Mouse (Mus musculus): Measurements from ENCODE around the gene Cdc42ep4. TPM values are rescaled to one million over a fixed set of nuclear protein-coding genes. Genes with fewer than 3 reads are reported as not detected.

Cdc42ep4 gene
- polyA plus RNA-seq (2012; rRNA removed), result 7.7 and 8.9 TPM in 2 replicates

GRCm38 (mm10) chr11:113751484-113752084 lies at the start of gene Cdc42ep4:
TSS of gene Cdc42ep4 (minus strand) at chr11:113751881.

GRCm38 (mm10) chr11:113709731-113710256 lies 41.9 kb downstream of the Cdc42ep4 start, which contains the start of gene Cpsf4l:
TSS of gene Cpsf4l (minus strand) at chr11:113710017.

GRCm38 (mm10) chr11:113683957-113684706 lies 67.5 kb downstream of the Cdc42ep4 start, which contains the start of the genes Fam104a and D11Wsu47e:
TSS of gene Fam104a (minus strand) at chr11:113684155.
TSS of gene D11Wsu47e (plus strand) at chr11:113684412.

Other genes starting within 250 kb of the Cdc42ep4 start
- gene Sstr2, start 132.5 kb downstream of the Cdc42ep4 start, polyA plus RNA-seq (2012; rRNA removed), result 2.0 and 2.2 TPM in 2 replicates
- gene Cog1, start 102.7 kb downstream of the Cdc42ep4 start, polyA plus RNA-seq (2012; rRNA removed), result 11.7 and 12.5 TPM in 2 replicates
- 4.9 and 5.8 TPM in 2 replicates for gene Slc39a11, start 101.8 kb downstream of the Cdc42ep4 start, polyA plus RNA-seq (2012; rRNA removed)
- 20.6 and 23.6 TPM in 2 replicates for gene Fam104a, start 67.7 kb downstream of the Cdc42ep4 start, polyA plus RNA-seq (2012; rRNA removed)
- gene D11Wsu47e, start 67.5 kb downstream of the Cdc42ep4 start, polyA plus RNA-seq (2012; rRNA removed), result 7.1 and 9.0 TPM in 2 replicates
- 0.02 TPM in 1 of 2 replicates, not detected in the other for gene Cpsf4l, start 41.9 kb downstream of the Cdc42ep4 start, polyA plus RNA-seq (2012; rRNA removed)

Data from liver, embryonic 14 days (tissue).